Mouse (Mus musculus) left cerebral cortex, adult 11 months (tissue): ENCODE data around the gene Mta3.

ENCODE experiments used
- DNase-seq: peaks from one replicate; pipeline ENCODE4 v3.0.0; 2022; ENCODE audit warnings: low spot score

Gene Mta3

DNA sequence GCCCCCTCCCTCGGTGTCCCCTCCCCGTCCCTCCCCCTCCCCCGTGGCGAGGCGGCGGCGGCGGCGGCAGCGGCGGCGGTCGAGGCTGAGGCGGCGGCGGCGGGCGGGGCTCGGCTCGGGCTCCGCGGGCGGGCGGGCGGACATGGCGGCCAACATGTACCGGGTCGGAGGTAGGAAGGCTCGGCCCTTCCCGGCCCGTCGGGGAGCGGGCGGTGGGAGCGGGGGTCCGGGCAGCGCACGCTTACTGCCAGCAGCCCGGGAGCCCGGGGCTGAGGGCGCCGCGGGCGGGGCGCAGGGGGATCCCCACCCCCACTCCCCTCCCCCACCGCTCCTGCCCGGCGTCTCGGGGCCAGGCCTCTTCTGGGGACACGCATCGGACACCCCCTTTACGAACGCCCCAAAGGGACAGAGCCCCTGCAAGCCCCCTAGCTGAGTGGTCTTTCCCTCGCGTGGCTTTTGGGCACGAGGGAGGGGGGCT, at the start of gene Mta3:
TSS of gene Mta3 (plus strand) at position 48 of the 478 bp plus-strand sequence.
- no peak for DNase-seq

DNA sequence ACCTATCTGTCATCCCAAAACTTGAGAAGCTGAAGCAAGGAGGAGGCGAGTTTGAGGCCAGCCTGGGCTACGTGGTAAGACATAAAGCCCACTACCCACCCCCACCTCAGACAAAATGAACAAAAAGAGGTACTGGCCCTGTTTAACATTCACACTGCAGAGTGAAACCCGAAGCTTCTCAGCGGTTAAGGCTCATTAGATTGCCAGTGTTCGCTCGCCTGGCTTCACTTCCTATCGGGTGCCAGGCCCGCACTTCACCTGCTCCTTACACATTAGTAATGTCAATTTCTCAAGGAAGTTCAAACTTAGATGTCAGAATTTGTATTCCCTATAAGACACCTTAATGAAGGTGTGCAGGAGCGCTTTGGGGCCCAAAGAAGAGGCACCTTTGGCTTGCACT, 48.6 kb upstream of the Mta3 start:
- no peak for DNase-seq

DNA sequence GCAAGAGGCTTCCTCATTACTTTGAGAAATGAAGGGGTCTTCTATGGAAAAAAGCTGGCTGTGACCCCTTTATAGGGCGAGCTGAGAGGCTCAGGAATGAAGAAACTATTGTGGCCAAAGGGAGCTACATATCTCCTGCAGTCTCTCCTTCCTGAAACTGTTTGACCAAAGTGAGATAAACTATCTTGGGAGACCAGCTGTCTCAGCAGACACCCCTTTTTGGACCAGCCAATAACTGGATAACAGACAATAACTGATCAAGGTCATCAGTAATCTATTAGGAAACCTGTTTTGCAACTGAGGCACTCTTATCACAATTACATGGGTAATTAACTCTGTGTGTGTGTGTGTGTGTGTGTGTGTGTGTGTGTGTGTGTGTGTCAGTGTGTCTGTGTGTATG, 47.0 kb upstream of the Mta3 start:
- no peak for DNase-seq

DNA sequence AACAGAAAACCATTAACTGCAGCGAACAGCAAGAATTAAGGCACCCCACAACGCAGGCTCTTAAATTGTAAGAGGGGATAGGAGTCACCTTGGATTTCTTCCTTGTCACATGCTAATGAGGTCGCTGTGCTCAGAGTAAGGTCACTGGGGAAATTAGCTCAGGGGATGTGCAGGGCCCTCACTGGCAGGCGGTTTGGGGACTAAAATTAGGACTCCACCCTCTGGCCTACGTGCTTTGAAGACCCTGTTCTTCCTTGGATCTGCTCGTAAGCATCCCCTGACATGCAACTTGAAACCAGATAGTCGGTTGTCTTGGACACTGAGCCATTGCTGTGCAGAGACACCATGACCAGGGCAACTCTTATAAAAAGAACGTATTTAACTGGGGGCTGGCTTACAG, 41.2 kb upstream of the Mta3 start:
- DNase-seq, result no peak

DNA sequence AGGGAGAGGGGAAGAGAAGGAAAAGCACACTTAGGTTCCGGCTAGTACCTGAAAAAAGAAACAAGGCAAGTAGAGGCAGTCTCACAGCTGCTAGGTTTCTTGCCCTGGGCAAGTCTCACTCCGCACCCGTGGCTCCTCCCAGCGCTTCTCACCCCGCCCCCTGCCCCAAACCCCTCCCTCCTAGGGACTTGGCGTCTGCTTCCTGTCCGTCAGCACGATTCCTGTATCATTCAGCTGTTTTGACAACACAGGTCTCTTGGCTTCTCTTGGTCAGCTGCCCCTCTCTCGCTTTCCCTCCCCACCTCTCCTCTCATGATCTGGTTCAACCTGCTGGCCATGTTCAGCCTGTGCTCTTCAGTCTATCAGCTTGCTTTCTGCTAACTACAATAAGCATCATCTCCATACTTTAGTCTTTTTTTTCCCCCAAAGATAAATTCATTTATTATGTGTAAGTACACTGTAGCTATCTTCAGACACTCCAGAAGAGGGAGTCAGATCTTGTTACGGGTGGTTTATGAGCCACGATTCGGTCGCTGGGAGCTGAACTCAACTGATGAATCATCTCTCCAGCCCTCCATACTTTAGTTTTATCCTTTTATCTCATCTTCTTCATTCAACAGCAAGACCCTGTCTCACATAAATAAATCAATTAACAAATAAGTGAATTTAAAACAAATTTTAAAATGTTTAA, 39.2 kb upstream of the Mta3 start:
- no peak for DNase-seq

DNA sequence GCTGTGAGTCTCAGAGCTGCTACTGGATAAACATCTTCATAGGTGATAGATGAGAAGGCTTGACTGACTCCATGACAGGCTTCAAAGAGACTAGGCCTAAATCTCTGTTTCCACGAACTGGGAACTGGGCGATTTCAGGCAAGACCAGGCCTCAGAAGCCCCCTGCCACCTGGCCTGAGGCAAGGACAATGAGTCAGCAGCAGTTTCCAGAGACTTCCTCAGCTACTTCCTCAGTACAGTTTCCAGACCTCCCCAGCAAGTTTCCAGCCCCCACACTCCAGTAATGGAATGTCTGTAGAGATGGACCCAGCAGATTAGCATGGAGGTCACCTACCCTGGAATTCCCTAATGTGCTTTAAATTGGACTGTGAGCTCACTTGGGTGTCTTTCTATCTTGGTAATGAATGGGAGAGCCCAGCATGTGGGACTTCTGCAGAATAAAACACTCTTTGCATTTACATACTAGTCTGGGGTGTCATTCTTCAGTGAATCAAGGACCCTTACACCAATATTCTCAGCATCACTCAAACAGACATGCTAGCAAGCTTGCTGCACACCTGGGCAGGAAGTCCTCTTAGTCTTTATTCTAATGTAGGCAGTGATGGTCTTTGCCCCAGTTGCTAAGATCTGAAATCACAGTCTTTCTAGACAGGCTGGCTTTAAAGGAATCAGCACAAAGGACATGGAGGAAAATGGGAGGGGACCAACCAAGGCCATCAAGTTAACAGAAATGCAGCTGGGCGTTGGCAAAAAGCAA, 37.9 kb upstream of the Mta3 start:
- DNase-seq, result no peak

DNA sequence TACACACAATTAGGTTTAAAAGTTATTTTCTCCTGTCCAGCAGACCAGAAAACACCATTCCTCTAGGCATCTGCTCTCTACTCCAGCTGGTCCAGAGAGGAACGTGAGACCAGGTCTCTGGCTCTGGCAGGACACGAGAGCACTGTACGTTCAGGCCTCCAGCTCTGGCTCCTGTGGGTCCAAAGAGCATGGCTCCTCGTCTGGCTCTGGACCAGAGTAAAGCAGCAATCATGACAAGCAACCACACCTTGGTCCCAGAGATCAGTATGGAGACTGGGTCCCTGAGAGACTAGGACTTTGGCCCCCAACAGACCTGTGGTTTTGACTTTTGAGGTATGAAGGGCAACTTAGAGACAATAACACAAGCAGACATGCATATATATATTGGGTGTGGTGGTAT, 33.3 kb upstream of the Mta3 start:
- no peak for DNase-seq

DNA sequence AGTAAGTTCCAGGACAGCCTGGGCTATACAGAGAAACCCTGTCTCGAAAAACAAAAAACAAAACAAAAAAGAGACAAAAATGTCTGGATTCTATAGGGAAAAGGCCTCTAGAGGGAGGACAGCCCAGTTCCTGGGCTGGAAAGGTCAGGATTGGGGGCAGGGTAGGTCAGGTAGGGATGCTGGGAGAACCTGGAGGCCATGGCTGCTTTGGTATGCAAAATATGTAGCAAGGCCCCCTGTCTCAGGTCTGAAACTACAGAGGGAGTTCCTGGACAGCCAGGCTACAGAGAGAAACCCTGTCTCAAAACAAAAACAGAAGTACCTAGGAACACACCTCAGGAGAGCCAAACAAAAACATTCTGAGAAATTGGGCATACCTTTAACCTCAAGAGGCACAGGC, 28.6 kb upstream of the Mta3 start:
- DNase-seq, result no peak

DNA sequence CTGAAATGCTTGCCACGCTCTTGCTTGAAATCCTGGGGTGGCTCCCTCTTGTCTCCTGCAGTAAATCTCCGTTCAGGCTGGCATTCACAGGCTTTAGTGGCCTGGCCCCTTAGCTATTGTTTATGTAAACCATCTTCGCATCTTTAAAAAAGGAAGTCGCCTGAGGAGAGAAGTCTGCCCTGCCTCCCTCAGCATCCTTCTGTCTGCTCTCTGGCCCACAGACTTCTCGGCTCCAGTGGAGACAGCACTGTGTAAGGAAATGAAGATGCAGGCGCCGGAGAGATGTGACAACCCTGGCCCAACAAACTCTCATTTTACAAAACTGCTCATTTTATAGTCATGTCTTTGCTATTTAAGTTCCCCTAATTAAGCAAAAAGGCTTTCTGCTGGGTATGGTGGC, 24.0 kb upstream of the Mta3 start:
- no peak for DNase-seq

DNA sequence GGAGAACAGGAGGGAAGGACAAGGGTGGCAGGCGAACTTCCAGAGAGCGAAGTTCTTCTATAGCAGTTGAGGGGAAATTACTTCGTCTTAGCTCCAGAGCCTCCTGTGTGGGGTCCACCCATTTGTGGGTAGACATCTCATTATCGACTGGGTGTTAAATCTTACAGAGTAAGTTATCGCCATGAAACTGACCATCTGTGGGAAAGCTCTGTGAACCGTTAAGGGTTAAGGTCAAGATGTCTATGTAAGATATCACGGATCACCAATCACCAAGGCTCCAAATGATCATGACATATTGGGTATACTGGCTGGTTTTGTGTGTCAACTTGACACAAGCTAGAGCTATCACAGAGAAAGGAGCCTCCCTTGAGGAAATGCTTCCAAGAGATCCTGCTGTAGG, 21.5 kb upstream of the Mta3 start:
- DNase-seq, result no peak

DNA sequence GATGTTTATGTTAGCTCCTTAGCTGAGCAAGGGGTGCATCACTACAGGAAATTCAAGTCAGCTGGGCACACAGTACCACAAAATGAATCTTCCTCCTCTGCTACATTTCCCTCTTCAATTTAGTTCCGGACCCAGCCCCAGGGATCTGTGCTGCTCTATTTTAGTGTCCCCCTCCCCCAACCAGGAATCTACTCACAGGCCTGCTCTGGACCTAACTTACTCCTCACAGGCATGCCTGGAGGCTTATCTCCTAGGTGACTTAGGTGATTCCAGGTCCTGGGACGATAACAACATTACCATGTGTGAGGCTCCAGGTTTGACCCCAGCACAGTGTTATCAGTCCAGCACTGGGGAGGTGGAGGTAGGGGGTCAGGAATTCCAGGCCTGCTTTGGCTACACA, 15.5 kb upstream of the Mta3 start:
- no peak for DNase-seq

DNA sequence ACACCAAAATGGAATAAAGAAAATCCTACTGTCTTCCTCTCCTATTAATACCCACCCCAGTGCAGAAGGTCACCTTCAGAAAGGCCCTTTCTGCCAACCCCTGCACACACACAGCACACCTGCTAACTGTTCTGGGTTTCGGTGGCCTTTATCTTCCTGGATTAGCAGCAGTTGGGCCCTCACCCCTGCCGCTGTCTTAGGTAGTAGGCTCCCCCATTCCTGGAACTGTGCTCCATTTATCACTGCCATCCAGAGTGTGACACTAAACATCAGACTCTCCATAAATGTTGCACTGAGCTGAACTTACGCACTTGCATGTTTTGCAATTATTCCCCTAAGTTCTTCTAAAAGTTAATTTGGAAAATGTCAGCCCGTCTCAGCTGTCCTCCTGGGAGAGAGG, 14.6 kb upstream of the Mta3 start:
- no peak for DNase-seq

DNA sequence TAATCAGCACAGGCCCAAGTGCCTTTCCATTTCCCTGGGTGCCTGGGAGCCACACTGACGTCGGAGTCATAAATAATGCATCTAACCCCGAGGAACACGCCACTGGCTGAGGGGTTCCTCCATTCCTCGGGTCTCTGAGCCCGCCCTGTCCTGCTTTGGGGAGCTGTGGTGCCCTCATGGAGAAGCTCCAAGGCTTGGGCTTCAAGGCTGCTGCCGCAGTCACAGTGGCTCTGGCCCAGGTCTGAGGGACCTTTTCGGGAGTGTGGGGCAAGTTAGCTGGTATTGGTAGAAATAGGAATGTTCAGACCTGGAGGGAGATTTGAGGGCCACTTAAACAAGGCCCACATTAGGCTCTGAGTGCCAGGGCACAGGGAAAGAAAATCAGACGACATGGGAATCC, 12.0 kb upstream of the Mta3 start:
- no peak for DNase-seq

DNA sequence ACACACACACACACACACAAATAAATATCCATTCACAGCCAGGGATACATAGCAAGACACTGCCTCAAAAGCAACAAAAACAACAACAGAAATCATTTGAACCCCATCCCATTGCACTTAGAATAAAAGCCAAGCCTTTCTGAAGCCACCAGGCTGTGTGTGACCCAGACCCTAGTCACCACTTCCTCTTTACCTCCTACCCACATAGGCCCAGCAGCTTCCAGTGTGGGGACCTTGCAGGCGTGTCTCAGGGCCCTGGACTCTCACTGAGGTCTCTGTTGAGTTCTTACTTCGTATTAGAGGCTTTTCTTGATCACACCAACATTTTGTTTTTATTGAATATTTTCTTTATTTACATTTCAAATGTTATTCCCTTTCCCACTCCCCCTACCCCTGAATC, 10.2 kb upstream of the Mta3 start:
- DNase-seq, result no peak

DNA sequence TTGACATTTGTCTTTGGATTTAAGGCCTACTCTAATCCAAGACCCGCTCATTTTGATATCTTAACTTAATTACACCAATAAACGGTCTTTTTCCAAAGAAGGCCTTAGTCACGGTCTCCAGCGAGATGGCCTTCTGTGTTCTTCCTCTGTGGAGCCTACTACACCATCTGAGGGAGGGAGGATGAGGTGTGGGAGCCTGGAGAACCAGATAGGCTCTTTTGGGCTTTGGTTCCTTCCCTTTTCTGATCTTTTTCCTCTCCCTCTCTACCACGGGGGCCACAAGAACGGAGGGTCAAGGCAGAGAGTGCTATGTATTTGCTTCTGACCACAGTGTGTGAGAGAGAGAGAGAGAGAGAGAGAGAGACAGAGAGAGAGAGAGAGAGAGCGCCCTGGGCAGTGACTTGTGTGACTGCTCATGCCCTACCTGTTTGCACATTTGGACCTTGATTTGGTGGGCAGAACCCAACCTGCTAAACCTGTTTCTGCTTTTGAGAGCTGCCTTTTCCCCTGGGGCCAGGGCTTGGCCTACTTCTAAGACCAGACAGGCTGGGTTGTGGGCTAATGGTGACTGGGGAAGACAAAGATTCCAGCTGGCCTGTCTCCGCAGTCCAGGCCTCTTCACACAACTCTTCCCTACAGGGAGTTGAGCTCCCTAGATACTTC, 6.8 kb upstream of the Mta3 start:
- DNase-seq, result no peak

DNA sequence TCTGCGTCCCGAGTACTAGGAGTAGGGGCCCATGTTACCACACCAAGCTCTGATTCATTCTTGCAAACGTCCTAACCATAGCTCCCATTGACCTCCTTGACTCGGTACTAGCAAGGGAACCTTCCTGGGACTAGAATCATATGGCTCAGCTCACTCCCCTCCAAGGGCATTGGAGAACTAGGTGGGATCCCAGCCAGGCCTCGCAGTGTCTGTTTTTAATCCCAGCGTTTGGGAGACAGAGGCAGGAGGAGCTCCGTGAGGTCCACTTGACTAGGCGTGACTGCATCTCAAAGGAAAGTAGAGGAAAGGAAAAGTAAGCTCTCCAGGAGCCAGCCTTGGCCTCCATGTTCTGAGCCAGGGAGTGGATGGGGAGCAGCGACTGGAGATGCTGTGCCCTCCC, 5.8 kb upstream of the Mta3 start:
- no peak for DNase-seq

DNA sequence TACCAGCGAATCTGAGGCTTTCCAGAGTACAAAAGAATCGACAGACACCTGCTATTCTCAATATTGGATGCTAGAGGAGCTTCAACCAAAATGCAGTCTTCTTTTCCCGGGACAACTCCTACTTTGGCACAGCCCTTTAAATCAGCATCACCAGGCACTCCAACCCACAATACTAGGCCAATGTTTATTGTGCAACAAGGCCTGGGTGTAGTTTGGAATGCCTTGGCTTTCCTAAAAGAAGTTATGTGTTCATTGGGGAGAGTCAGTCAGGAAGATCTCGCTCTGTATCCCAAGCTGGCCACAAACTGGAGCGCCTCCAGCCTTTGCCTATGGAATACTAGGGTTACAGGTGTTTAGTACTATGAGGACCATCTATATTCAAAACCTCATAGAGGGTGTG, 1.5 kb upstream of the Mta3 start:
- DNase-seq, result no peak

DNA sequence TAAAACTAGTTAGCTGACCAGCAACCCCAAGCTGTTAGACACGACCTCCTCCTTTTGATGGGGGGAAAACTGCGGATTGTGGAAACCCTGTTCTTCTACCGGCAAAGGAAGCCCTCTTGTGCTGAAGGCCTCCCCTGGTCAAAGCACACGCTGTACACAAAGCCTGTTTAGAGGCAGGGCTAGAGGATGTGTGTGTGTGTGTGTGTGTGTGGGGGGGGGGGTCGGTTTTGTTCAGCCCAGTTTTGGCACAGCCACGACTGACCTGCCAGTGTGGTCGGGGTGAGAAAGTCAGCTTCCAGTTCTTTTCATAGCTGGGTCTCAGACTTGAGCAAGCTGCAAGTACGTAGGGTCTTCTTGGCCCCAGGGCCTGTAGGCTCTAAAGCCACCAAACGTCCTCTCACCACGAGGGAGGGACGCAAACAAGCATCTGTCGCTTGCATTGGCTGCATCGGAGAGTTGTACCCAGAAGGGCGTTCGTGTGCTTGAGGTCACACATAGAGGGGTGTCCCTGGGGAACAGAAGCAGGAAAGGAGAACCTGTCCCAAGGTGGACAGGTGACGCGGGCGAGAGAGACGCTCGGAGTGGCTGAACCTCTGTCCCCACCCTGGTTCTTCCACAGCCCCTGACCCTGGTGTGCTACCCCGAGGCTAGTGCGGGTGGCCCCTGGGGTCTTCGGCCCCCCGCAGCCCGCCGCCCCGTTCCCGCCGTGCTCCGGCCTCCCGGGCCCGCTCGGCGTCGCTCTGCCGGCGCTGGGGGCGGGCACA, 429 bp upstream of the Mta3 start:
- no peak for DNase-seq

DNA sequence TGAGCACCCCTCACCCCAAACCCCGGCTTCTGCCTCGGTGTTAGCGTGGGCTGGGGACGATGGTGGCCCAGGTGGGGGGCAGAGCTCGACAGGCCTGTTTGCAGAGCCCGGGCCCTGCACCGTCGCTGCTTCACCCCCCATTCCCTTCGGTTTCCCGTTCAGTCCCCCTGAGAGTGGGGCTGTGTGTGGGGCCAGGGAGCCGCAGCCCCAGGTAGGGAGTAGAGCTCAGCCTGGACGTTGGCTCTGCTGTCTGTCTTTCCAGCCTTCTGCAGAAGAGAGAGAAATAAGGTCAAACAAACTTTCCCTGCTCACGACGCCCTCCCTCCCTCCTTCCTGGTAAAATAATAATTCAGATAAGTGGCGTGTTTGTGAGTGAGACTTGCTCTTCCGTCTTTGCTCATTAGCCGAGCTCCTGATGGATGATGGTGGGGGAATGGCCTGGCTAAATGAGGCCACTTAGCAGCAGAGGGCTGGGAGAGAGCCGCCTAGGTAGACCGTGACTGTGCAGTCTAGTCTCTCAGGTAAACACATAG, 697 bp downstream of the Mta3 start:
- DNase-seq, result no peak

DNA sequence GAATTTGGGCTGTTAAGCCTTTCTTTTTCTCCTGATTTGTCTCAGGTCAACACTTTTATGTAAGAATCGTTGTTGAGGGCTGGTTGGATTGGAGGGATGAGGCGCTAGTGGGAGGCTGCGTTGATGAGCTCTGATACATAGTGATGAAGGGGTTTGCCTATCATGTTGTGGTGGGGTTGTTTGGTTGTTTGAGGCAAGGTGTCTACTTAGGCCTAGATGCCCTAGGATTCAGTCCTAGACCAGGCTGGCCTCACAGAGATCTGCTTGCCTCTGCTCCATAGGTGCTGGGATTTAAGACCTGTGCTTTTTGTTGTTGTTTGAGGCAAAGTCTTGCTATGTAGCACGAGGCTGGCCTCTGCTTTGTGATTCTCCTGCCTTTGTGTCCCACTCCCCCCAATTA, 1.4 kb downstream of the Mta3 start:
- DNase-seq, result no peak

DNA sequence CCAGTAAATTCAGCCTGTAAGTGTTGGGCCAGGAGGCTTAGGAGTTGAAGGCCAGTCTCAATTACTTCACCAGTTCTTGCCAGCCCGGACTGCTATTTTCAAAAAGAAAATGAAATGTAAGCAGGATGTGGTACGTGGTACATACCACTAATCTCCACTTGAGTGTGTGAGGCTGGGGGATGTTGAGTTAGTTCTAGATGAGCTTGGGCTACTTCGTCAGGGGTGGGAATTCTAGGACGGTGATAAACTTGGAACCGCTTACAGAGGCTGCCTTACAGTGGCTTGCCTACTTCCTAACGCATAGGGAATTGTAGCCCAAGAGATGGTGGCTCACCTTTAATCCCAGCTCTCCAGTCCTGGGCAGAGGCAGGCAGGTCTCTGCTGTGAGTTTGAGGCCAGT, 1.9 kb downstream of the Mta3 start:
- DNase-seq, result no peak

DNA sequence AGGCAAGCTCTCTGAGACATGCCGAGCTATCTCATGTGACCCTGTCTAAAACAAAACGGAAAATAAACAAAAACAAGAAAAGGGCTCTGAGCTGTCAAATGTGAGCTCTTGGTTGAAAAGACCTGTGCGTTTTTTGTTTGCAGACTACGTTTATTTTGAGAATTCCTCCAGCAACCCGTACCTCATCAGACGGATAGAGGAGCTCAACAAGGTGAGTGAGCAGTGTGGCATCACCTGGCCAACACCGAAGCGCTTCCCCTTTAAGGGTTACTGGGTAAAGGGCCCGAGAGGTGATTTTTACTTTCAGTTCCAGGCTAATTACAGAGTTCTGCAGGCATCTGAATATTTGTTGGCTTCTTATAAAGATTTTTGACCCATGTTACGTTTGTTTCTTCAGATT, 2.3 kb downstream of the Mta3 start:
- DNase-seq, result no peak
